Mouse (Mus musculus): ENCODE results near the gene Fam155a. TPM values are rescaled to one million over a fixed set of nuclear protein-coding genes. Genes with fewer than 3 reads are reported as not detected.
"Not testable (repeated sequence)": the region's sequence is repeated elsewhere in the genome, so short reads cannot be mapped to it uniquely, and the experiment has no call there.

Fam155a gene
- polyA plus RNA-seq, 1 experiment from 2014 or later, result 6.6 TPM

DNA sequence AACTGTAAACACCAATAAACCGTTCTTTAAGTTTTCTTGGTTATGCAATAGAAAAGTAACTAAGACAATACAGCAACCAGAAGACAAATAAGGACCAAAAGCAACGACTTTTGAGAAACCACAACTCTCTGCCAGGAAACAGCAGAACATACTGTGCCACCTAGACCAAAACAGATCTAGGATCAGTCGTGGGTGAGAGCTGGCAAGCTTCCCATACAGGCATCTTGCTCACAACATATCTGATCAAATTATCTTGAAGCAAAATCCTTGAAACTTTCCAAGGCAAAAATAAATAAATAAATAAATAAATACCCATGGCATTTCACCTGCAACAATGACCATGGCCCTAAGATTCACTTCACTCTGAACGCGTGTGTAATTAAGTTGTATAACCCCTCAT, 376.3 kb downstream of the Fam155a start:
- Histone ChIP-seq H3K4me2 (ENCODE audit: low read depth) (no peak overlapping the region), H3K9me3 (ENCODE audit: control insufficient read depth, low read length) (no peaks in the 10 kb centered on the region), H3K27ac (ENCODE audit: low read depth, low read length) (no peak overlapping the region), H3K9ac (ENCODE audit: low read length) (no peak overlapping the region), H3K4me3 (ENCODE audit: low read depth, low read length) (no peak overlapping the region), H3K4me1 (ENCODE audit: control insufficient read depth, insufficient read depth, low read length) (no peaks in the 10 kb centered on the region), H3K27me3 (ENCODE audit: control insufficient read depth, insufficient read depth, low read length) (no peaks in the 10 kb centered on the region), H3K36me3 (ENCODE audit: control insufficient read depth, insufficient read depth, low read length) (no peaks in the 10 kb centered on the region)
- DNase-seq (ENCODE audit: low spot score) (no peak), ATAC-seq (ENCODE audit: insufficient read depth, low FRiP score, low TSS enrichment) (no peak)
- WGBS, result 85% methylated on average over 5 of the region's 5 CpGs

DNA sequence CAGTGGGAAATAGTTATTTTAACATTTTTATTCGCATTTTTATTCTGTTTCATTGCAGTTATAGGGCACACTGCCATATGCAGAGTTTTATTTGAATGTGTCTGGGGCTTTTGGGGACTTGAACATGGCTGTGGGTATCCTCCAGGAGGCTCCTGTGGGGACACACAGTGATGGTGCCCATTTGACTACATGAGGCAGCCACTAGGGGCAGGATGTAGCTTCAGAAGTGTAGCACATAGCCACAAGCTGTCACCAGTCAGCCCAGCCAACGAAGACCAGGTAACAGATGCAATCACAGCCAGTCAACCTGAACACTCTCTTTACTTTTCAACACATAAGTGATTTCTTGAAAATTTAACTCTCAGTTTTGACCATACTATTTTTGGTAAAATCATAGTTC, 377.7 kb downstream of the Fam155a start:
- H3K27ac ChIP-seq (ENCODE audit: low read depth, low read length), result no peak overlapping the region
- no peak overlapping the region for H3K4me2 ChIP-seq (ENCODE audit: low read depth)
- ATAC-seq (ENCODE audit: insufficient read depth, low FRiP score, low TSS enrichment) (no peak), DNase-seq (ENCODE audit: low spot score) (no peak)
- no peaks in the 10 kb centered on the region for H3K4me1 ChIP-seq (ENCODE audit: control insufficient read depth, insufficient read depth, low read length)
- no peak overlapping the region for H3K4me3 ChIP-seq (ENCODE audit: low read depth, low read length)
- no peaks in the 10 kb centered on the region for H3K9me3 ChIP-seq (ENCODE audit: control insufficient read depth, low read length)
- H3K27me3 ChIP-seq (ENCODE audit: control insufficient read depth, insufficient read depth, low read length), result no peaks in the 10 kb centered on the region
- WGBS, result 57% methylated on average over 2 of the region's 2 CpGs
- no peaks in the 10 kb centered on the region for H3K36me3 ChIP-seq (ENCODE audit: control insufficient read depth, insufficient read depth, low read length)
- no peak overlapping the region for H3K9ac ChIP-seq (ENCODE audit: low read length)

DNA sequence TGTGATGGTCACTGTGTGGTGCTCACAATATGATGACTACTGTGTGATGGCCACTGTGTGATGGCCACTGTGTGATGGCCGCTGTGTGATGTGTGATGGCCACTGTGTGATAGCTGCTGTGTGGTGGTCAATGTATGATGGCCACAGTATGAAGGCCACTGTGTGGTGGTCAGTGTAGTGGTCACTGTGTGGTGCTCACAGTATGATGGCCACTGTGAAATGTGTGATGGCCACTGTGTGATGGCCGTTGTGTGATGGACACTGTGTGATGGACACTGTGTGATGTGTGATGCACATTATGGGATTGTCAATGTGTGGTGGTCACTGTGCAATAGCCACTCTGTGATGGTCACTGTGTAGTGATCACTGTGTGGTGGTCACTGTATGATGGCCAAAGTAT, 380.7 kb downstream of the Fam155a start:
- H3K36me3 ChIP-seq (ENCODE audit: control insufficient read depth, insufficient read depth, low read length); H3K9me3 ChIP-seq (ENCODE audit: control insufficient read depth, low read length); H3K4me1 ChIP-seq (ENCODE audit: control insufficient read depth, insufficient read depth, low read length); H3K4me3 ChIP-seq (ENCODE audit: low read depth, low read length); ATAC-seq (ENCODE audit: insufficient read depth, low FRiP score, low TSS enrichment); H3K27ac ChIP-seq (ENCODE audit: low read depth, low read length); DNase-seq (ENCODE audit: low spot score); H3K9ac ChIP-seq (ENCODE audit: low read length); H3K27me3 ChIP-seq (ENCODE audit: control insufficient read depth, insufficient read depth, low read length); H3K4me2 ChIP-seq (ENCODE audit: low read depth): not testable (repeated sequence)
- 91% methylated on average over 2 of the region's 2 CpGs for WGBS

DNA sequence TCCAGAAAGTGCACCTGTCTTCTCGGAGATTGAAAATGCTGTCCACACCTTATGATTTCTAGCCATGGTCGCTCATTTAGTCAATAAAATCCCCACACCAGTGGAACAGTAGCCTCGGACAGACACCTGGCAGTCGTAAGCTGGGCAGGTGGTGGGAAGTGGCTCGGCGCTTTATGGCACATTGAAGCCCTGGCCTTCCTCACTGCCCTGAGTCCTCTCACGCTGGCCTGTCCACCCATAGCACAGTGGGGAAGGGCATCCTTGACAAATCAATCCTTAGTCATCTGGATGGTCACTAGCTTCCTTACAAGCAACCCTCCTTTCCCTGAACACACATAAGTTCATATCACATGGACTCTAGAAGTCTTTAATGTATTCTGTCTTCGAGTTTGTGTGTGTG, 401.8 kb downstream of the Fam155a start:
- H3K9ac ChIP-seq (ENCODE audit: low read length), result no peak overlapping the region
- no peaks in the 10 kb centered on the region for H3K27me3 ChIP-seq (ENCODE audit: control insufficient read depth, insufficient read depth, low read length)
- ATAC-seq (ENCODE audit: insufficient read depth, low FRiP score, low TSS enrichment) (no peak), DNase-seq (ENCODE audit: low spot score) (no peak)
- no peaks in the 10 kb centered on the region for H3K4me1 ChIP-seq (ENCODE audit: control insufficient read depth, insufficient read depth, low read length)
- 88% methylated on average over 8 of the region's 8 CpGs for WGBS
- H3K9me3 ChIP-seq (ENCODE audit: control insufficient read depth, low read length), result no peaks in the 10 kb centered on the region
- H3K27ac ChIP-seq (ENCODE audit: low read depth, low read length), result no peak overlapping the region
- no peak overlapping the region for H3K4me3 ChIP-seq (ENCODE audit: low read depth, low read length)
- no peak overlapping the region for H3K4me2 ChIP-seq (ENCODE audit: low read depth)
- no peaks in the 10 kb centered on the region for H3K36me3 ChIP-seq (ENCODE audit: control insufficient read depth, insufficient read depth, low read length)

DNA sequence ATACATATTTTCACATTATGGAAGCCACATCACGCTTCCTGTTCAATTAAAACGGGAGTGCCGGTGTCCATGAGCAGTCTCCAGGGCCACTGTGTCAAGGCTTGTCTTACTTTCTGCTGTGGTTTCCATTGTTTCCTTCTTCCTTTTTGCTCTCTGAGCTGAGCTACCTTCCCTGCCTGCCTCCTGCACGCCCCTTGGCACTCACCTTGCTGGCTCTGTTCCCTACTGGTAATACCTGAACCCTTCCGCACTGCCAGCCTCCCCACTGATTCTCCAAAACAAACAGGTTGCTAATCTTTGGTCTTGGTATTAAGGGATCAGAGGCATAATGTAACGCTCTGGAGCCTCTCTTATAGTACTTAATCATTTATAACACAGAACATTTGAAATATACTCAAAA, 403.2 kb downstream of the Fam155a start:
- H3K27ac ChIP-seq (ENCODE audit: low read depth, low read length), result no peak overlapping the region
- DNase-seq (ENCODE audit: low spot score) (no peak), ATAC-seq (ENCODE audit: insufficient read depth, low FRiP score, low TSS enrichment) (no peak)
- no peaks in the 10 kb centered on the region for H3K4me1 ChIP-seq (ENCODE audit: control insufficient read depth, insufficient read depth, low read length)
- no peak overlapping the region for H3K4me3 ChIP-seq (ENCODE audit: low read depth, low read length)
- H3K9me3 ChIP-seq (ENCODE audit: control insufficient read depth, low read length), result no peaks in the 10 kb centered on the region
- H3K27me3 ChIP-seq (ENCODE audit: control insufficient read depth, insufficient read depth, low read length), result no peaks in the 10 kb centered on the region
- WGBS, result 80% methylated on average over 6 of the region's 6 CpGs
- no peak overlapping the region for H3K4me2 ChIP-seq (ENCODE audit: low read depth)
- no peaks in the 10 kb centered on the region for H3K36me3 ChIP-seq (ENCODE audit: control insufficient read depth, insufficient read depth, low read length)
- no peak overlapping the region for H3K9ac ChIP-seq (ENCODE audit: low read length)

DNA sequence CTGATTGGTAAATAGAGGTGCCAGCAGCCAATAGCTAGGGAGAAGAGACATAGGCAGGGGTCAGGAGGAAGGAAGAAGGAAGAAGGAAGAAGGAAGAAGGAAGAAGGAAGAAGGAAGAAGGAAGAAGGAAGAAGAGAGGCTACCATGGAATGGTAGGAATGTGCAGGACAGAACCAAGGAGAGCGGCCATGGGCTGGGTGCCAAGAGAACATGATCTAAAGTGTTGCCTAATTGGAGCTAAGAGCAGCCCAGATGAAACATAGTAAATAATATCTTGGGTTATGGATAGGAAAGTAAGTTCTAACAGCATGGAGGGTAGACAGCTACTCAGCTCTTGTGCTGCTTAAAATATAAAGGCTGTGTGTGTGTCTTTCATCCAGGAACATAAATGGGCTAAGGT, 405.6 kb downstream of the Fam155a start:
- no peaks in the 10 kb centered on the region for H3K27me3 ChIP-seq (ENCODE audit: control insufficient read depth, insufficient read depth, low read length)
- H3K27ac ChIP-seq (ENCODE audit: low read depth, low read length), result no peak overlapping the region
- H3K36me3 ChIP-seq (ENCODE audit: control insufficient read depth, insufficient read depth, low read length), result no peaks in the 10 kb centered on the region
- WGBS, result 92% methylated on average over 1 of the region's 1 CpGs
- ATAC-seq (ENCODE audit: insufficient read depth, low FRiP score, low TSS enrichment) (no peak), DNase-seq (ENCODE audit: low spot score) (no peak)
- H3K4me3 ChIP-seq (ENCODE audit: low read depth, low read length), result no peak overlapping the region
- no peak overlapping the region for H3K9ac ChIP-seq (ENCODE audit: low read length)
- H3K4me2 ChIP-seq (ENCODE audit: low read depth), result no peak overlapping the region
- no peaks in the 10 kb centered on the region for H3K9me3 ChIP-seq (ENCODE audit: control insufficient read depth, low read length)
- H3K4me1 ChIP-seq (ENCODE audit: control insufficient read depth, insufficient read depth, low read length), result no peaks in the 10 kb centered on the region

DNA sequence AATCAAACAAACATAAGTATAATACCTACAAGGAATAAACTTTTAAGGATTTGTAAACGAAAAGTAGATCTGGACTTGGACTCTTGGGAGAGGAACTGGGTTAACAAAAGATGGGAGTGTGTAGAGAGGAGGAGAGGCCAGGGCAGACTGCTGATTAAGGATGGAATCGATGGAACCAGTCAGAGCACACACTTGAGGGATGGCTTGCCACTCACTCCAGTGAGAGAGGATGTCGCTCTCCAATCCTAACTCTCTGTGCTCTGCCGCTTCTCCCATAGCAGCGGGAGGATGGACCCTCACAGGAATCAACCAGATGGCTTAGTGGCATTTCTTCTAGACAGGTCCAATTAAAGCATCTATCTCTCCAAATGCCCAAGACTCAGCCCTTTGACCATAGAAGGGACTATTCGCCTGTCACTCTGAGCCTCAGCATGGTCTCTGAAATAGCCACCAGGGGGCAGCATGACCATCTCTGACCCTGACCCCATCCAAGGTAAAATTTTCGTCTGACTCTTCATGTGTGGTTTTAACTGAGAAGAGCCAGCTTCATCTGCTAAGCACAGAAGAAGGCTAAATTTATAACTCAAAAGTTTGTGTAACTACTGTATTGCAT, 422.3 kb downstream of the Fam155a start:
- Histone ChIP-seq H3K27me3 (ENCODE audit: control insufficient read depth, insufficient read depth, low read length) (no peaks in the 10 kb centered on the region), H3K27ac (ENCODE audit: low read depth, low read length) (no peak overlapping the region), H3K4me1 (ENCODE audit: control insufficient read depth, insufficient read depth, low read length) (no peaks in the 10 kb centered on the region), H3K4me3 (ENCODE audit: low read depth, low read length) (no peak overlapping the region), H3K4me2 (ENCODE audit: low read depth) (no peak overlapping the region), H3K9me3 (ENCODE audit: control insufficient read depth, low read length) (no peaks in the 10 kb centered on the region), H3K36me3 (ENCODE audit: control insufficient read depth, insufficient read depth, low read length) (no peaks in the 10 kb centered on the region), H3K9ac (ENCODE audit: low read length) (no peak overlapping the region)
- ATAC-seq (ENCODE audit: insufficient read depth, low FRiP score, low TSS enrichment) (0 out of 2 replicates have a peak, but pooled peaks have one; percentile 58), DNase-seq (ENCODE audit: low spot score) (peak; percentile 57)
- WGBS, result 45% methylated on average over 7 of the region's 7 CpGs

DNA sequence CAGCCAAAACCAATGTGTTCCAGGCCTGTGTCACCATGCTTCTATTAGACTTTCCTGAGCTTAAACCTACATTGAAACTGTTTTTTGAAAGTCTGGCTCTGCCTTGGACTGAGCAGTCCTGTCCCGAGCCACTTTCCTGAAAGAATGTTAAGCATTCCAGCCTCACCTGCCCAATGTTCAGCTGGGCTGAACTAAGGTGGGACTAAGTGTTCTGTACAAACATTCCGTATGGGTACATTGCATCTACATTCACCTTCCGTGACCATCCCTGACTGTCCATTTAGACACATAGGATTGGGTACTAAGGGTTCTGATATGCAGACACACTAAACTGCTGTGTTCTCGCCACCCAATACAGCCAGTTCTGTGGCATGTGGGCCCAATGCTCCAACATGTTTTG, 423.8 kb downstream of the Fam155a start:
- no peak overlapping the region for H3K4me3 ChIP-seq (ENCODE audit: low read depth, low read length)
- H3K9me3 ChIP-seq (ENCODE audit: control insufficient read depth, low read length), result no peaks in the 10 kb centered on the region
- H3K4me2 ChIP-seq (ENCODE audit: low read depth), result no peak overlapping the region
- H3K4me1 ChIP-seq (ENCODE audit: control insufficient read depth, insufficient read depth, low read length), result no peaks in the 10 kb centered on the region
- H3K27me3 ChIP-seq (ENCODE audit: control insufficient read depth, insufficient read depth, low read length), result no peaks in the 10 kb centered on the region
- ATAC-seq (ENCODE audit: insufficient read depth, low FRiP score, low TSS enrichment) (no peak), DNase-seq (ENCODE audit: low spot score) (no peak)
- no peak overlapping the region for H3K27ac ChIP-seq (ENCODE audit: low read depth, low read length)
- no peak overlapping the region for H3K9ac ChIP-seq (ENCODE audit: low read length)
- no peaks in the 10 kb centered on the region for H3K36me3 ChIP-seq (ENCODE audit: control insufficient read depth, insufficient read depth, low read length)
- 77% methylated on average over 4 of the region's 4 CpGs for WGBS

DNA sequence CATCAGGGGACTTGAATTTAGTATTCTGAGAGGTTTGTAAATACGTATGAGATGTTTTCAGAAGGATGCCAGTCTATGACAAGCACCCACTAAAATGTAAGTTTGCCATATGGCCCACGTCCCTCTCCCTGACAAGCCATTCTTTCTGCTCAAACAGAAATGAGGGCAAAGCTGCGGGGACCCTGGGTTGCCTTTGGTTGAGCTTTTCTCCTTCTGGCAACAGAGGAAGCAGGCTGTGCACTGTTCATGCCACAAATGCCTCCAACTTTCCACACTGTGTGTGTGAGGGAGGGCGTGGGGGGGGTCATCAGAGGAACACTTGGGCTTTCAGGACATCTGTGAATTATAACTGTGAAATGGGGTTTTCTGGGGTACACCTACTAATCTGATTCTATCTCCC, 426.8 kb downstream of the Fam155a start:
- Histone ChIP-seq H3K4me1 (ENCODE audit: control insufficient read depth, insufficient read depth, low read length) (no peaks in the 10 kb centered on the region), H3K4me3 (ENCODE audit: low read depth, low read length) (no peak overlapping the region), H3K9ac (ENCODE audit: low read length) (no peak overlapping the region), H3K9me3 (ENCODE audit: control insufficient read depth, low read length) (no peaks in the 10 kb centered on the region), H3K27me3 (ENCODE audit: control insufficient read depth, insufficient read depth, low read length) (no peaks in the 10 kb centered on the region), H3K36me3 (ENCODE audit: control insufficient read depth, insufficient read depth, low read length) (no peaks in the 10 kb centered on the region), H3K4me2 (ENCODE audit: low read depth) (no peak overlapping the region), H3K27ac (ENCODE audit: low read depth, low read length) (no peak overlapping the region)
- no peak for DNase-seq (ENCODE audit: low spot score)
- 76% methylated on average over 4 of the region's 4 CpGs for WGBS
- ATAC-seq (ENCODE audit: insufficient read depth, low FRiP score, low TSS enrichment), result no peak

Data from neural tube, embryonic 11.5 days (tissue).